Mouse (Mus musculus) ES-E14 (cell line): ENCODE data around the gene Gjb3. TPM values are rescaled to one million over a fixed set of nuclear protein-coding genes. Genes with fewer than 3 reads are reported as not detected.

Source experiments
- DNase-seq: peaks from one replicate; pipeline ENCODE4 v3.0.0-alpha.2; 2013; ENCODE audit warnings: low read depth, low spot score
- H3K27ac ChIP-seq: 2 replicates; pipeline ENCODE4 v1.5.1; 2012; ENCODE audit warnings: low read depth, mild to moderate bottlenecking, low read length, moderate library complexity, mixed read lengths; ENCODE audit not compliant: poor library complexity, insufficient read depth, severe bottlenecking
- H3K36me3 ChIP-seq: 2 replicates; pipeline ENCODE4 v1.6.1; 2012; ENCODE audit warnings: mild to moderate bottlenecking, low read length, moderate library complexity, mixed read lengths; ENCODE audit not compliant: control insufficient read depth, poor library complexity, insufficient read depth, severe bottlenecking
- H3K4me1 ChIP-seq, 2 experiments: fragments of 150-350 bp in 1 of 2; sonication (generic) in 1 of 2; 2 replicates each; pipeline ENCODE4 v1.6.1; 2012; ENCODE audit warnings: low read length in 2 of 2, mild to moderate bottlenecking in 1 of 2, mixed read lengths in 1 of 2; ENCODE audit not compliant: control insufficient read depth in 2 of 2, insufficient read depth in 2 of 2, poor library complexity in 1 of 2
- H3K4me3 ChIP-seq, 2 experiments: fragments of 150-350 bp in 1 of 2; sonication (generic) in 1 of 2; 2 replicates each; pipeline ENCODE4 v1.5.1; 2012; ENCODE audit warnings: low read length in 2 of 2, low read depth in 1 of 2, mild to moderate bottlenecking in 1 of 2, mixed read lengths in 1 of 2; ENCODE audit not compliant: insufficient read depth in 1 of 2, poor library complexity in 1 of 2, severe bottlenecking in 1 of 2
- H3K9ac ChIP-seq: 2 replicates; pipeline ENCODE4 v1.6.1; 2012; ENCODE audit warnings: low read depth, mild to moderate bottlenecking, low read length, mixed read lengths; ENCODE audit not compliant: poor library complexity, insufficient read depth, severe bottlenecking
- H3K9me3 ChIP-seq: fragments of 150-350 bp; sonication (generic); 2 replicates; pipeline ENCODE4 v1.6.1; 2012; ENCODE audit warnings: low read depth, mild to moderate bottlenecking, low read length; ENCODE audit not compliant: control insufficient read depth, insufficient read depth
- CHD2 ChIP-seq: IDR thresholded peaks from 2 replicates; pipeline ENCODE4 v1.6.1; 2014; ENCODE audit warnings: mild to moderate bottlenecking, low read depth, low read length, inconsistent platforms
- HCFC1 ChIP-seq: IDR thresholded peaks from 2 replicates; pipeline ENCODE4 v1.6.1; 2012; ENCODE audit warnings: low read length, inconsistent platforms, borderline replicate concordance; ENCODE audit not compliant: insufficient read depth
- MAFK ChIP-seq: IDR thresholded peaks from 2 replicates; pipeline ENCODE4 v1.6.1; 2014; ENCODE audit warnings: mild to moderate bottlenecking, low read depth, low read length, inconsistent platforms; ENCODE audit not compliant: insufficient read depth
- ZC3H11A ChIP-seq: IDR thresholded peaks from 2 replicates; pipeline ENCODE4 v1.6.1; 2012; ENCODE audit warnings: low read depth, mild to moderate bottlenecking, inconsistent platforms, low read length, borderline replicate concordance
- ZNF384 ChIP-seq: IDR thresholded peaks from 2 replicates; pipeline ENCODE4 v1.6.1; 2012; ENCODE audit warnings: low read depth, low read length, inconsistent platforms
- in situ Hi-C, 2 experiments: fragments of 600-800 bp; cut with MboI; formaldehyde crosslinking; loops; one replicate each; pipeline ENCODE4 v1.15.1; 2025; ENCODE audit warnings: low sequenced_read_pairs in 2 of 2, inconsistent platforms in 1 of 2; ENCODE audit not compliant: unreplicated experiment in 2 of 2
- total RNA-seq: library from RNA; depleted of rRNA; stranded (reverse); fragments of 300-350 nt; gene quantifications from 2 replicates; pipeline ENCODE4 v1.2.3, GENCODE M21; 2012

The Gjb3 gene
- total RNA-seq, 1 experiment: 80.5 TPM

DNA sequence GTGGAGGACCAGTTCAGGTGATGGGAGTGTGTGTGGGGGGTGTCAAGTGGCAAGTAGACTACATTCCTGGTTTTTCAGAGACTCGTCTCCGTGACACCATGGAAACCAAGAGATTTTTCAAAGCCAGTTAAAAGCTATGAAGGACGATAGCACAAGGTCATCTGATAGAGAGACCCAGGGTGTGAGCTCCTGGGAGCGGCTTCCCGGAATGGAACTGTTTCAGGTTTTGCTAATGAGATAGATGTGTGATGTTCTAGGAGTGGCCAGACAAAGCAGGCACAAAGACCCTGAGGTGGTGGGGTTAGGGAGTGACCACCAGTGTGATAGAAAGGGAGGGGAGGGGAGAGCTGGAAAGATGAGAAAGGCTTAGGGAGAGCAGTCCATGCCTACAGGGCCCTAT, 14.4 kb upstream of the Gjb3 start:
- TF ChIP-seq MAFK (no peak), CHD2 (peak; percentile 48; the same call in 1 of the 2 replicates), ZNF384 (no peak), HCFC1 (no peak), ZC3H11A (no peak)
- DNase-seq: peak; percentile 89
- in situ Hi-C loops: no loop called here
- H3K4me3 ChIP-seq: no peak overlapping the region
- no peaks in the 10 kb centered on the region for H3K9me3 ChIP-seq
- no peak overlapping the region for H3K9ac ChIP-seq
- peak overlapping the region; percentile 91 for H3K27ac ChIP-seq
- H3K36me3 ChIP-seq: no peaks in the 10 kb centered on the region
- peaks cover 5 to 22% of the 10 kb centered on the region in 2 experiments for H3K4me1 ChIP-seq

DNA sequence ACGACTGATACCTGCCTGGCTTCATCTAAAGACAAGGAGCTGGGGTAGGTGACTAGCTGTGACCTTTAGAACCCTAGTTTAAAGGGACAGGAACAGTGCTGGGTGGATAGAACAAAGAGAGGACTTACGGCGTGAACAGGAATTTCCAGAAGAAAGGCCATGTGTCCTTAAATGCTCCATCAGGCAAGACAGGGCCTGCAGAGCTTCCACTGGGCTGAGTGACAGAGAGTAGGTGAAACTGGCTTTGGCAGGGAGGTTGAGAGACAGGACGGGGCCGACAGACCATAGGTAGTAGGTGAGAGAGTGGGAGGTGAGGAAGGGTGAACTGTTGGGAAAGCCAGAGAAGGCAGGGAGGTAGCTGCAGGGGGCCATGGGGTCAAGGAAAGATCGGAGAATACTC, 10.7 kb upstream of the Gjb3 start:
- Histone ChIP-seq H3K4me1 (peaks cover 4 to 24% of the 10 kb centered on the region in 2 experiments; a peak in 3 of 4 replicates), H3K36me3 (no peaks in the 10 kb centered on the region), H3K27ac (peak overlapping the region; percentile 49; the same call in 1 of the 2 replicates), H3K9me3 (no peaks in the 10 kb centered on the region), H3K9ac (peak overlapping the region; percentile 70; the same call in 1 of the 2 replicates), H3K4me3 (peak overlapping the region in 1 of 2 experiments; percentile 49; a peak in 1 of 4 replicates)
- no peak for TF ChIP-seq MAFK
- in situ Hi-C loops: no loop called here
- DNase-seq: no peak

DNA sequence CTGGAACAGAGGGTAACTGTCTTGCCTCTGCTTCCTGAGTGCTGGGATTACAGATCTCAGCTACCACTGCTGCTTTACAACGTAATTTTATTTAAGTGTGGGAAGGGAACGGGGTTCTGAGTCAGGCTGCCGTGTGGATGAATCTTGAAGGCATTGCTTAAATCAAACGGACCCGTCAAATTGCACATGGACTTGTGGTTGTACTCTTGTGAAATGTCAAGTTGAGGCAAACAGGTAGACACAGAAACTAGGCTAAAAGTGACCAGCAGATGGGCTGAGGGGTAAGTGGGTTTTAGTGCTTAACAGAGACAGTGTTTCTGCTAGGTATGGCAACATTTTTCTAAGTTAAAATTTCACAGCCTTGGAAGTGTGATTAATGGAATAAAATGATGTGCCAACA, 7.0 kb upstream of the Gjb3 start:
- no peak overlapping the region for H3K9ac ChIP-seq

DNA sequence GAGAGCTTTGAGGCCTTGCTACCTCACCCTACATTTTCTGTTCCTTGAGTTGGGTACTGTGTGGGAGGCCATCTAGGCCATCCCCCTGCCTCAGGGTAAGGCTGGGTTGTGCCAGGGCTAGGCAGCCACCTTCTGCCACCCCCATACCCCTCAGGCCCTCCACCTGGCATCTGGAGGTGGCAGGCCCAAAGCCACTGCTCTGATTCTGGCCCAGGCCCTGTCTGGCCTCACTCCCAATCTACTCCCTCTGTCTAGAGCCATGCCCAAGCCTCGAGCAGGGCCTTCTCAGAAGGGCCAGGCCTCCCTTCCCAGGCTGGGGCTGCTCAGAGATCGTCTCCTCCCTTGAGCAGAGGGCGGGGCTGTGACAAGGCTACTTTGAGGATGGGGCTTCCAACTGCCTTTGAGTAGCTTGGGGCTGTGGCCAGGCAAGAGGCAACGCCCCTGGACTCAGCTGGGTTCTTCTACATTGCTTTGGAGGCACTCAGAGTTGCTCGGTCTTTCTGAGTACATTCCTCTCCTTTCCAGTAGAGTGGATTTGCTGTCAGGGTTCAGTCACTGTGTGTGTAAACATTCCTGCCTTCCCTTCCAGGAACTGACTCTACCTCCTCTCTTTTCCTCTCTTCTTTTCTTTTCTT, 4.3 kb upstream of the Gjb3 start:
- Histone ChIP-seq H3K4me3 (no peak overlapping the region), H3K27ac (peak overlapping the region; percentile 7; the same call in 1 of the 2 replicates), H3K4me1 (peaks cover 2 to 27% of the 10 kb centered on the region in 2 experiments; a peak in 3 of 4 replicates), H3K9me3 (no peaks in the 10 kb centered on the region), H3K9ac (peak overlapping the region; percentile 1; the same call in 1 of the 2 replicates), H3K36me3 (no peaks in the 10 kb centered on the region)
- in situ Hi-C loops: no loop called here
- TF ChIP-seq HCFC1 (no peak), CHD2 (no peak), ZNF384 (no peak), ZC3H11A (no peak), MAFK (no peak)
- peak; percentile 78 for DNase-seq

More for the DNA sequence above, 7.0 kb upstream of the Gjb3 start:
- Histone ChIP-seq H3K4me3 (no peak overlapping the region), H3K4me1 (peaks cover 2 to 29% of the 10 kb centered on the region in 2 experiments; a peak in 3 of 4 replicates), H3K36me3 (no peaks in the 10 kb centered on the region), H3K9me3 (no peaks in the 10 kb centered on the region), H3K27ac (no peak overlapping the region)
- TF ChIP-seq ZC3H11A: no peak
- TF ChIP-seq ZNF384: no peak
- no peak for TF ChIP-seq HCFC1
- TF ChIP-seq MAFK: no peak
- TF ChIP-seq CHD2: no peak
- in situ Hi-C loops: no loop called here
- DNase-seq: no peak

DNA sequence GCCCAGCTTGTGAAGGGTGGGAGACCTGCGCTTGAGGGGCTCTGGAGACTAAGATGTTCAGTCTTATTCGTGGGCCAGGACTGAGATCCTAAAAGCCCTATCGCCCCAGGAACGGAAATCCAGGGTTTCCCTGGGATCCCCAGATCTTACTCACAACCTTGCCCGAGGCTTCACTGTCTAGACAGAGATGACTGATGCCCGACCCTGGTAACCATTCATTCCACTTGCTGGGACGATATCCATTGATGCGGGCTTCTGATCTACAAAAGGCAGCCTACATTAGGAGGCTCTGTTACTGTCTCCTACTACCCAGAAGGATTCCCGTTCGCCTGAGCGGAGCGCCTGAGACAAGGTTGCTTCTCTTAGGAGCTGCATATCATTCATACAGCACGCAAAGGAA, 527 bp upstream of the Gjb3 start:
- in situ Hi-C loops: no loop called here
- H3K4me1 ChIP-seq: peaks cover 3 to 26% of the 10 kb centered on the region in 2 experiments; a peak in 3 of 4 replicates
- DNase-seq: no peak
- H3K36me3 ChIP-seq: peaks cover 6% of the 10 kb centered on the region
- no peaks in the 10 kb centered on the region for H3K9me3 ChIP-seq
- H3K27ac ChIP-seq: no peak overlapping the region
- peak overlapping the region; percentile 68 to 80 for H3K4me3 ChIP-seq
- H3K9ac ChIP-seq: no peak overlapping the region
- no peak for TF ChIP-seq ZC3H11A
- no peak for TF ChIP-seq CHD2
- no peak for TF ChIP-seq ZNF384
- no peak for TF ChIP-seq MAFK
- TF ChIP-seq HCFC1: no peak
